Mouse (Mus musculus) limb, embryonic 10.5 days (tissue): ENCODE data around the gene Syne4. TPM values are rescaled to one million over a fixed set of nuclear protein-coding genes. Genes with fewer than 3 reads are reported as not detected.

Source experiments
- polyA plus RNA-seq: library from polyadenylated mRNA; unstranded; fragments of >200 nt; fragmentation: Nextera tagmentation; extraction: Ambion mirVana; gene quantifications from 2 replicates; pipeline ENCODE4 v1.2.1, GENCODE M21; 2016

Gene Syne4
- polyA plus RNA-seq, 1 experiment from 2014 or later = 92.3 TPM

Other genes with a start within 250 kb of the Syne4 start
- gene Zfp82, start 241.9 kb upstream of the Syne4 start, polyA plus RNA-seq = 4.4 and 5.3 TPM in 2 replicates
- 2.4 and 3.3 TPM in 2 replicates for gene Gm26920, start 224.4 kb upstream of the Syne4 start, polyA plus RNA-seq
- 20.5 and 23.6 TPM in 2 replicates for gene Zfp566, start 224.3 kb upstream of the Syne4 start, polyA plus RNA-seq
- 107 and 129 TPM in 2 replicates for gene Zfp260, start 220.0 kb upstream of the Syne4 start, polyA plus RNA-seq
- 7.9 and 10.3 TPM in 2 replicates for gene Zfp382, start 192.9 kb upstream of the Syne4 start, polyA plus RNA-seq
- 14.8 and 19.6 TPM in 2 replicates for gene Zfp146, start 145.1 kb upstream of the Syne4 start, polyA plus RNA-seq
- gene Cox7a1, start 130.7 kb upstream of the Syne4 start, polyA plus RNA-seq = 1.4 and 1.8 TPM in 2 replicates
- gene Capns1, start 116.0 kb upstream of the Syne4 start, polyA plus RNA-seq = 57.6 and 66.5 TPM in 2 replicates
- 170 and 175 TPM in 2 replicates for gene Polr2i, start 82.9 kb upstream of the Syne4 start, polyA plus RNA-seq
- 261 and 262 TPM in 2 replicates for gene Tbcb, start 82.5 kb upstream of the Syne4 start, polyA plus RNA-seq
- not detected in 2 replicates for gene Ovol3, start 79.1 kb upstream of the Syne4 start, polyA plus RNA-seq
- 0.15 and 0.25 TPM in 2 replicates for gene Thap8, start 34.7 kb upstream of the Syne4 start, polyA plus RNA-seq
- gene Wdr62, start 34.4 kb upstream of the Syne4 start, polyA plus RNA-seq = 15.1 and 15.5 TPM in 2 replicates
- gene Clip3, start 23.1 kb upstream of the Syne4 start, polyA plus RNA-seq = 37.8 and 51.7 TPM in 2 replicates
- gene Alkbh6, start 6.1 kb upstream of the Syne4 start, polyA plus RNA-seq = 93.3 and 107 TPM in 2 replicates
- 2.1 and 4.2 TPM in 2 replicates for gene E130208F15Rik, start 6.9 kb downstream of the Syne4 start, polyA plus RNA-seq
- 18.3 and 18.4 TPM in 2 replicates for gene Sdhaf1, start 9.1 kb downstream of the Syne4 start, polyA plus RNA-seq
- 4.0 and 4.2 TPM in 2 replicates for gene Lrfn3, start 48.0 kb downstream of the Syne4 start, polyA plus RNA-seq
- gene Tyrobp, start 99.0 kb downstream of the Syne4 start, polyA plus RNA-seq = 7.6 and 8.6 TPM in 2 replicates
- gene Hcst, start 105.0 kb downstream of the Syne4 start, polyA plus RNA-seq = not detected in 2 replicates
- gene Nfkbid, start 106.9 kb downstream of the Syne4 start, polyA plus RNA-seq = 0.55 and 1.2 TPM in 2 replicates
- gene Aplp1, start 130.7 kb downstream of the Syne4 start, polyA plus RNA-seq = 8.4 and 13.4 TPM in 2 replicates
- gene Kirrel2, start 142.9 kb downstream of the Syne4 start, polyA plus RNA-seq = not detected in 2 replicates
- gene Nphs1, start 143.5 kb downstream of the Syne4 start, polyA plus RNA-seq = not detected in 2 replicates
- not detected in 2 replicates for gene Prodh2, start 178.8 kb downstream of the Syne4 start, polyA plus RNA-seq
- 14.0 and 17.1 TPM in 2 replicates for gene Arhgap33, start 220.3 kb downstream of the Syne4 start, polyA plus RNA-seq
- 4.7 and 7.0 TPM in 2 replicates for gene Hspb6, start 237.4 kb downstream of the Syne4 start, polyA plus RNA-seq
- 17.8 and 21.6 TPM in 2 replicates for gene Proser3, start 237.5 kb downstream of the Syne4 start, polyA plus RNA-seq
- gene Lin37, start 245.0 kb downstream of the Syne4 start, polyA plus RNA-seq = 42.5 and 45.6 TPM in 2 replicates
- 92.5 and 100 TPM in 2 replicates for gene U2af1l4, start 248.5 kb downstream of the Syne4 start, polyA plus RNA-seq
- gene Gm49396, start 248.5 kb downstream of the Syne4 start, polyA plus RNA-seq = 13.4 and 15.3 TPM in 2 replicates
- 120 and 121 TPM in 2 replicates for gene Psenen, start 248.8 kb downstream of the Syne4 start, polyA plus RNA-seq